Mouse (Mus musculus) ES-Bruce4 (cell line): Measurements from ENCODE around the gene Atg7.

Source experiments
- CTCF ChIP-seq: IDR thresholded peaks from one replicate; pipeline ENCODE4 v1.8.1; 2011; ENCODE audit warnings: low read depth, low read length
- EP300 ChIP-seq: IDR thresholded peaks from 2 replicates; pipeline ENCODE4 v1.6.1; 2011; ENCODE audit warnings: low read depth, low read length; ENCODE audit not compliant: insufficient read depth
- POLR2A ChIP-seq: IDR thresholded peaks from one replicate; pipeline ENCODE4 v1.8.1; 2011; ENCODE audit warnings: low read length; ENCODE audit not compliant: insufficient read depth

GRCm38 (mm10) chr6:114858722-114859053 is 215.8 kb downstream of the Atg7 start:
- TF ChIP-seq POLR2A = no peak
- TF ChIP-seq CTCF = no peak
- no peak for TF ChIP-seq EP300
